Mouse (Mus musculus): ENCODE results near the gene Ndufaf7. TPM values are rescaled to one million over a fixed set of nuclear protein-coding genes. Genes with fewer than 3 reads are reported as not detected.

Ndufaf7 gene
- total RNA-seq (2021): 10 to 100 TPM; 47.3 to 48.6 TPM

GRCm38 (mm10) chr17:78936466-78937228 is at the start of gene Ndufaf7, which contains the start of gene Cebpz:
Ndufaf7 (plus strand) TSS chr17:78937136.
Cebpz (minus strand) TSS chr17:78937066.
- DNase-seq (ENCODE audit: low spot score): peak; percentile 93
- intact Hi-C loops (cut with DNase I): loop anchor here (2.0 to 5.0 kb wide), 3 partner anchors 54 to 99 kb away; partner anchors contain the start of genes Eif2ak2, Gpatch11, Heatr5b and Prkd3

DNA sequence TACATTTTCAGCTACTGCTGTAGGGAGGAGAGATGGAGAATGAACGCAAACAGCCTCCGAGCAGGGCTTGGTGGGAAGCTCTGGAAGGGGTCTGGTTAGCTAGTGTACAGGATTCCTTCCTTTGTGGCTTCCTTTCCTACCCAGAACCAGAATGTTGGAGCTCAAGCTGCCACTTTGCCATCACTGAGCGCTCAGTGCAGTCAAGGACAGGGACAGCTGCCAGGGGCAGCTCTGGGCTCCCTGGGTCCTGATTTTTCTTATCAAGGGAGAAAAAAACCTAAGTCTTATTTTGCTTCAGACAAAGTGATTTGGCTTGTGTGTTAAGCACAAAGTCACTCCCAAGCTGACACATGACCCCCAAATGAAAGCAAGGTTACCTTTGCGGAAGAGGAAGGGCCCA is 48.4 kb upstream of the Ndufaf7 start:
- DNase-seq (ENCODE audit: low spot score): no peak
- intact Hi-C loops (cut with DNase I): no loop called here

- intact Hi-C loops (cut with DNase I): no loop called here
Observed at GRCm38 (mm10) chr17:78889184-78889583, 47.8 kb upstream of the Ndufaf7 start.

DNA sequence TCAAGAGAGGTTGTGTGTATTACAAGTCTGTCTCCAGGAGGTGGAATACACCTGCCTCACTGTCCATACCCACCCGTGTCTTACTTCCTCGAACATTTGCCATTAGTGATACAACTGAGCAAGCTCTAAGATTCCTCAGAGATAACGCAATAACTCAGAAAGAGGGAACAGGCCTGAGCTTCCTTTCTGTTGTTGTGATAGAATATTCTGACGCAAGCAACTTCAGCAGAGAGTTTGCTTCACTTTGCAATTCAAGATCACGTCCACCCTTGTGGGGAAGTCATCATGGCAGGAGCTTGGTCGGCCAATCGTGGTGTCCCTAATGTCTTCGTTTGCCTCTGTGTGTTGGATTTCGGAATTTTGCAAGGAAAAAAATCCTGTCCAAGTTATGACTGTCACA is 45.9 kb upstream of the Ndufaf7 start:
- intact Hi-C loops (cut with DNase I): no loop called here
- no peak for DNase-seq (ENCODE audit: low spot score)

More at GRCm38 (mm10) chr17:78889184-78889583, 47.8 kb upstream of the Ndufaf7 start:
- no peak for DNase-seq (ENCODE audit: low spot score)

DNA sequence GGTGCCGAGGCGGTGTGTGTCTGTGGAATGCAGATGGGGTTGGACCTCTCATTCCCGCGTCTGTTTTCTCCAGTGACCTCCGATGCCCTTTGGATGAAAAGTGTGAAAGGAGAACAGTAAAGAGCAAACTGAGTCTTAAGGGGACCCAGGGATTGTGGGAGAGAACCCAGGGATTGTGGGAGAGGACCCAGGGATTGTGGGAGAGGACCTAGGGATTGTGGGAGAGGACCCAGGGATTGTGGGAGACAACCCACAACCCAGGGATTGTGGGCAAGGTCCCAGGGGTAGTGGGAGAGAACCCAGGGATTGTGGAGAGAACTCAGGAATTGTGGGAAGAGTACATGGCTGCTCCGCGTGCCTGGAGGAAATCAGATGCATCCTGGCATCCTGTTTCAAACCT is 41.9 kb upstream of the Ndufaf7 start:
- intact Hi-C loops (cut with DNase I): no loop called here
- DNase-seq (ENCODE audit: low spot score): no peak

DNA sequence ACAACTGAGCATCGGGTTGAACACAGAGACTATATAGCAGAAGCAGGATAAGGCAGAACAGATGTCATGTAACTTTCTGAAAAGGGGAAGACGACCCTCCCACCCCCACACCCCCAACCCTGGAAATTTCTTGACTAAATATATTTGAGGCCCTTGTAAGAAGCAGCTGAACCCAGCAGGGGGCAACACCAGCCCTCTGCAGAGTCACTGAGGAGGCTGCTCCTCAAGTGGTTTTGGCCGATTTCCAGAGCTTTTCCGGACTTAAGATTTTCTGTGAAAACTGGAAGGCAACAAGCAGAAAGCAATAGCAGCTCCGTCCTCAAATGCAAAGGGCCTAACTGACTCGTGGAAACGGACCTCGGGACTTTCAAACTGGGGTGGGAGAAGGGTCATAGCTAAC is 41.5 kb upstream of the Ndufaf7 start:
- no peak for DNase-seq (ENCODE audit: low spot score)
- intact Hi-C loops (cut with DNase I): no loop called here

- DNase-seq (ENCODE audit: low spot score): no peak
- intact Hi-C loops (cut with DNase I): no loop called here
Observed at GRCm38 (mm10) chr17:78903158-78903557, 33.8 kb upstream of the Ndufaf7 start.

GRCm38 (mm10) chr17:78906892-78907291 is 30.0 kb upstream of the Ndufaf7 start, which contains the start of gene Sult6b1:
Sult6b1 (minus strand) TSS chr17:78906992.
- DNase-seq (ENCODE audit: low spot score): no peak
- intact Hi-C loops (cut with DNase I): no loop called here

GRCm38 (mm10) chr17:78909374-78909773 is 27.6 kb upstream of the Ndufaf7 start:
- intact Hi-C loops (cut with DNase I): no loop called here
- DNase-seq (ENCODE audit: low spot score): no peak

DNA sequence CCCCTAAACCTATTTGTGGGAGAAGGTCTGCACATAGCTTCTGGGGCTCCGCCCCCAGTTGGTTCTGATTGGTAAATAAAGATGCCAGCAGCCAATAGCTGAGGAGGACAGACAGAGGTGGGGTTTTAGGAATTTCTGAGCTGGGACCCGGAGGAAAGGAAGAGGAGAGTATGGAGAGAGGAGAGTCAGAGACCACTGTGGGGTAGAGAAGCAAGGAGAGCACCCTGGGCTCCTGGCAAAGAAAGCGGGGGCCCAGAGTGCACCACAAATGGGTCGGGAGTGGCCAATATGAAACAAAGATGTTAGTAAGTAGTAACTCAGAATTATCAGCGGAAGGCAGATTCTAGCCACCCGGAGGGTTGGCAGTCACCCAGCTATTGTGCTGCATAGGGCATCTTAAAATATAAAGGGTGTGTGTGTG is 24.1 kb upstream of the Ndufaf7 start:
- DNase-seq (ENCODE audit: low spot score): no peak
- intact Hi-C loops (cut with DNase I): no loop called here

GRCm38 (mm10) chr17:78913921-78914320 is 23.0 kb upstream of the Ndufaf7 start:
- intact Hi-C loops (cut with DNase I): no loop called here
- no peak for DNase-seq (ENCODE audit: low spot score)

- DNase-seq (ENCODE audit: low spot score): no peak
- intact Hi-C loops (cut with DNase I): loop anchor here (5.0 kb wide), 1 partner anchor 78 kb away; the partner anchor contains the start of genes Gpatch11 and Heatr5b
Observed at GRCm38 (mm10) chr17:78915772-78916171, 21.2 kb upstream of the Ndufaf7 start.

- DNase-seq (ENCODE audit: low spot score): peak; percentile 71
- intact Hi-C loops (cut with DNase I): loop anchor here (5.0 kb wide), 1 partner anchor 79 kb away; the partner anchor contains the start of genes Gpatch11 and Heatr5b
Observed at GRCm38 (mm10) chr17:78916369-78916813, 20.5 kb upstream of the Ndufaf7 start, which contains the start of gene Cebpzos. Cebpzos (plus strand) TSS chr17:78916500.

DNA sequence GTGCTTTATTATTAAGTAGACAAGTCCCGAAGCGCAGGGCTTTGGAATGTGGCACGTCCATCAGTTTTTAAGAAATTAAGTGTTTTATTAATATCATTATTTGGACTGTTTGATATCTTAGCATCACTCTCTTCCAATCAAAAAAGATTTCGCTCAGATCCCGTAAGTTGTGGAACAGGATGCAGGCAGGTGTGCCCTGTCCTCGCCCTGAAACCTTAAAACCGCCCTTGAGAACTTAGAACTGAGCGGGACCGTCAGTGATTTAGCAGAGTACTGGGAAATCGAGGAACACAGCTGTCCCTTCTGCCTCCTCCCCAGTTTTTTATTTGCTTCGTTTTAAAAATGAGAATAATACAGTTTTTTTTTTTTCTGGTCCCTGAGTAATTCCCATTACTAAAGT is 20.0 kb upstream of the Ndufaf7 start:
- DNase-seq (ENCODE audit: low spot score): no peak
- intact Hi-C loops (cut with DNase I): loop anchor here (5.0 kb wide), 1 partner anchor 80 kb away; the partner anchor contains the start of genes Gpatch11 and Heatr5b

DNA sequence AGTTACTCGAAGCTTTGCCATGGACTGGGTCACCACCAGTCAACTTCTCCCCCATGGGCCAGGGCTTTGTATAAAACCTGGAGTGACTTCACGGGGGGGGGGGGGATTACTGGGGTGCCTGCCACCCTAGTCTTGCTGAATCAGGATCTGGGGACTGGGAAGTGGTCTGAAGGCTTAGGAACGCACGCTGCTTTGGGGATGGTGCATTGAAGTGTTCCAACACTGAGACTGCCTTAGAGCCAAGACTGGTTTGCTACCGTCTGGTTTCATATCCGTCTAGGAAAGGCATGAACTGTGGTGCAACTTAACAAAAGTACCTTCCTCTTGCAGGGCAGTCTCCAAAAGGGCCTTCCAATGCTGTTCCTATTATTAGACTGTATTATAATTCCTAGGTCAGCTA is 19.2 kb upstream of the Ndufaf7 start:
- intact Hi-C loops (cut with DNase I): loop anchor here (5.0 kb wide), 1 partner anchor 80 kb away; the partner anchor contains the start of genes Gpatch11 and Heatr5b
- no peak for DNase-seq (ENCODE audit: low spot score)

GRCm38 (mm10) chr17:78935857-78936256 is 1.1 kb upstream of the Ndufaf7 start:
- no peak for DNase-seq (ENCODE audit: low spot score)
- intact Hi-C loops (cut with DNase I): loop anchor here (2.0 to 5.0 kb wide), 3 partner anchors 53 to 99 kb away; partner anchors contain the start of genes Eif2ak2, Gpatch11, Heatr5b and Prkd3

GRCm38 (mm10) chr17:78937229-78937853 is 405 bp downstream of the Ndufaf7 start:
- intact Hi-C loops (cut with DNase I): loop anchor here (2.0 to 5.0 kb wide), 3 partner anchors 55 to 100 kb away; partner anchors contain the start of genes Eif2ak2, Gpatch11, Heatr5b and Prkd3

GRCm38 (mm10) chr17:78938927-78939326 is 2.0 kb downstream of the Ndufaf7 start:
- intact Hi-C loops (cut with DNase I): loop anchor here (5.0 kb wide), 2 partner anchors 83 to 102 kb away; partner anchors contain the start of genes Gpatch11, Heatr5b and Prkd3
- no peak for DNase-seq (ENCODE audit: low spot score)

More at GRCm38 (mm10) chr17:78937229-78937853, 405 bp downstream of the Ndufaf7 start:
- DNase-seq (ENCODE audit: low spot score): no peak

DNA sequence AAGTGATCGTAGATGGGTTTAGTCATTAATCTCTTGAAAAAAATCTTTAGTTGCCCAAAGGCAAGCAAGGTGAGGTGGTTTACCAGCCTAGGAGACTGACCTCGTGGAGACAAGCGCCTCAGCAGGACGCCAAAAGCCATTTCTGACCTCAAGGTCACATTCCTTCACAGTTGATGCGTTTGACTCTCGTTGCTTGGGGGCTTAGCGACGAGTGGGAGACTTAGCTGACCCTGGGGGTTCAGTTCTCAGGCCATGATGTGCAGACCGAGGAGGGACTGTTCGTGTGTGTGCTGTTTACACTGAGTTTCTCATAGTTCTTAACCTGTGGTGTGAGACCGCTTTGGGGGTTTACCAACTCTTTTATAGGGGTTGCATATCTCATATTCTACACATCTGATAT is 5.6 kb downstream of the Ndufaf7 start:
- no peak for DNase-seq (ENCODE audit: low spot score)
- intact Hi-C loops (cut with DNase I): no loop called here

DNA sequence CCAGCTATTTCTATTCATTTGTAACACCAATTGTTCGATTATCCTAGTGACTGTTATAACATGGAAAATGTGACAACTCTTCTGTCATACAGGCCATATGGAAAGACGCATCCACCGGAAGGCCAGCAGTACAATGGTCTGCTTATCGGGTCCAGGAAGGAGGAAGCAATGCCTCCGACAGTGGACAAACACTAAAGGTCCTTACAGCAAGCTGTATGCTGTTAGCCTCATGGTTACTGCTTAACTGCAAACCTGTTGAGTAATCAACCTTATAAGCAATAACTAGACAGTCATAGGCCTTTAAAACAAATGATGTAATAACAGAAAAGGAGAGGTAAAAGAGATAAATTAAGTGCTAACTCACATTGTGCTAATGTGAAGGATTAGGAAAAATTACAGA is 14.3 kb downstream of the Ndufaf7 start:
- DNase-seq (ENCODE audit: low spot score): no peak
- intact Hi-C loops (cut with DNase I): no loop called here
